Mouse (Mus musculus) cerebellum, postnatal 36 days (tissue): ENCODE data around the gene Gsdme.

ENCODE experiments used
- DNase-seq, 2 experiments: peaks; one replicate each; pipeline ENCODE4 v3.0.0; 2021 to 2022; ENCODE audit warnings: mixed read lengths in 2 of 2

Gsdme gene

DNA sequence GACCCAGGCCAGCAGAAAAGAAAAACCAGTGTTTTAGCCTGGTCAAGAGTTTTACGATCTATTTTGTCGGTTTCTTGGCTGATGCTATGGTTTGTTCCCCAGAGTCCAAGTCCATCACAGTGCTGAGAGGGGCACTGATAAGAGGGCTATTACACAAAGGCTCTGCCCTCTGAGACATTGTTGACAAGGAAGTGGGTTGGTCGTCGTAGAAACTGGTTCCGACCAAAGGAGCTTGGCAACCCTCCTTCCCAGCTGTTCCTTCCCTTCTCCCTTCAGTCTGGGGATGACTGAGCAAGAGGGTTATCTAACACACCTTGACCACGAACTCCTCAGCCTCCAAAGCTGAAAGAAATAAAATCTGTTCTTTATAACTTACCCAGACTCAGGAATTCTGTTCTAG is at the start of gene Gsdme:
TSS of gene Gsdme (minus strand) at position 193 of the 400 bp plus-strand sequence.
- no peak for DNase-seq

DNA sequence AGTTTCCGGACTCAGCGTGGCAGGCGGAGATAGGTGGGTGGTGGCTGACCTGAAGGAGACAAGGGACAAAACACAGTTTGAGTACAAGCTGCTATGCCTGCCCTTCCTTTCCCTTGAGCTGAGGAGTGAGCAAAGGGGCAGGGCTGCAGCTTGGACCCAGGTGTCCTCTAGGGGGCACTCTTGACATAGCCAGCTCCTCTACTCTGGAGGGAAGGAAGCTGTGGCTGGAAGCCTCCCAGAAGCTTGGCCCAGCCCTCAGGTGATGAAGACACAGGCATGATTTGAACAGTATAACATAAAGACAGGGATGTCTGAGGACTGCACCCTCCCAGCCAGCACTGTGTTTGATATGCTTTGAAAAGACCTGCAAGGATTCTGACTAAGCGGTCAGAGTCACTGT is 49.0 kb upstream of the Gsdme start:
- DNase-seq: peak; percentile 82

DNA sequence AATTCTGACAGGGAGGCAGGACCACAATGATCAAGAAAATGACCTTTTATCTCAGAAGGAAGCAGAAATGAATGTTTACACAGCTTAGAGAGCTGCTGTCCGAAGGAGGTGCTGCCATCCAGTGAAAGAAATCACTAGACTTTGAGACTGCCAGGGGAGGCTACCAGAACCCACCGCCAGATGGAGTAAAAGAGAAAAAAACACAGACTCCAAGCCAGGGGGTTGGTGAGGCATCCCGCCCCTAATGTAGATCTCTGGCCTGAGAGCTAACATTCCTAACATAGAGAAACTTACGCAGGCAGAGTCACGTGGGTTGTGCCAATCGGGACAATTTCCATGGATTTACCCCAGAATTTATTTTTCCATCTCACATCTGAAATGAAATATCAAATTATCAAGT is 45.4 kb upstream of the Gsdme start:
- peak in 1 of 2 experiments; percentile 22 for DNase-seq

DNA sequence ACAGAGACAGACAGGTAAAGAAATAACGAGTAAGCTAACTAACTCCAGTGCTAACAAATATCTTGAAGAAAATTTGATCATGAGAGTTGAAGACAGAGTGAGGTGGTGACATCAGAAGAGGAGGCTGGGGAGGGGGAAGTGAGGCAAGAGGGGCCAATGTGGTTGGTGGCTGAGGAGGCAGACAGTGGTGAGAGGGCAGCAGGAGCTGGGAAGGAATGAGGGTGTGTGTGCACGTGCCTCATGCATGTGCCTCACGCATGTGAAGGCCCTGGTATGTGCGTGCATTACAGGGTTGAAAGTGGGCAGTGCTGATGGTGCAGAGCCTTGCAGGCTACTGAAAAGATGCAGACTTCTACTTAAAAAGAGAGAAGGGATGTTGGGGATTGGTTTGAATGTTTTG is 43.0 kb upstream of the Gsdme start:
- DNase-seq: no peak

DNA sequence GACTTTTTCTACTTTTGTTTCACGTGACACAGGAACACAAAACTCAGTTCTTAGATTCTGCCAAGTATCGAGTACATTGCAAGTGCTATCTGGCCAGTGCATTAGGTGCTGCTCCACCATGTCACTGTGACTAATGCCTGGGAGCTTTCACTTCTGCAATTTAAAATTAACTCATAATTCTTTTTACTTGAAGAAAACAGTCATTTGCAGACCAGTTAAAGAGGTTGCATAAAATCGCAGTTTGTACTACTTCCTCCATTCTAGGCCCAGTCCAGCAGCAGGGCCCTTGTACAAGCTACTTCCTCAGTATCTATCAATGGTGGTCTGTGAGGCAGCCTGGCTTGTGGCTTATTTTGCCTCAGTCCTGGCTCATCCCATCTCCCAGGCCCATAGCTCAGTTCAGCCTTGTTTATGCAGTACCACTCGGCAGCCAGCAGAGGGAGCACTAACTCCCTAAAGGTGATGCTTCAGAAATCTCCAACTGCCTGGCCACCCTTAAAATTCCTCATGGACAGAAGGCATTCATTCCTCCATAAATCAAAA is 41.4 kb upstream of the Gsdme start:
- peak; percentile 80 to 86 for DNase-seq

DNA sequence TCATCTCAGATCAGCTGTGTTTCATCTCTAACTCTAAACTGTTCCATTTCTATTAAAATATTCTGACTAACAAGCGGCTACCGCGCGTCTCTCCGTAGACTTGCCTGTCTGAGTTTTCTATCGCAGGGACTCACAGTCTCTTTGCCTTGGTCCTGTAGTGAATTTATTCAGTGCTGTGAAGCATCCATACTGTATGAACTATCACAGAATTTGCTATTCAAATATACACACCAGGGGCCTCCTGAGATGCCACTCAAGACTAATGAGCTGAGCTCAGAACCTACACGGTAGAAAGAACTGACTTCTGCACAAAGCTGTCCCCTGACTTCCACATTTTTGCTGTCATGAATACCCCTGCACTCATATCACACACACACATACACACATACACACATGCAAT is 37.5 kb upstream of the Gsdme start:
- DNase-seq: no peak

DNA sequence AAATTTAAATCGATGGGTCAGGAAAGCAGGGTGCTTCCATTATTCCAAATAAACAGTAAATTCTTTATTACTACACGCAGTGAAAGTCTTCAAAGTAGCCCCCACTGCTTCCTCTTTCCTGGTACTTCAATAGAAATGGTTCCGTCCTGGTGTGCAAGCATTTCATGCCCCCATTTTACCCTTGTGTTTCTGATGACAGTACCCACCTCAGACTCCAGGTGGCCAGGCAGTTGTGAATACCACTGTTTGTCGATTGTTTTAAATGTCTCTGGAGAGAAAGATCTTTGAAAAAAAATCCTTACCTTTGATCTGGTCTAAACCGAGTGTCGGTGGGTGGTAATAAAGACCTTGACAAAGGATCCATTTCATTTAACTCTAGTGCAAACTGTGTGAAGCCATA is 37.0 kb upstream of the Gsdme start:
- DNase-seq: no peak

DNA sequence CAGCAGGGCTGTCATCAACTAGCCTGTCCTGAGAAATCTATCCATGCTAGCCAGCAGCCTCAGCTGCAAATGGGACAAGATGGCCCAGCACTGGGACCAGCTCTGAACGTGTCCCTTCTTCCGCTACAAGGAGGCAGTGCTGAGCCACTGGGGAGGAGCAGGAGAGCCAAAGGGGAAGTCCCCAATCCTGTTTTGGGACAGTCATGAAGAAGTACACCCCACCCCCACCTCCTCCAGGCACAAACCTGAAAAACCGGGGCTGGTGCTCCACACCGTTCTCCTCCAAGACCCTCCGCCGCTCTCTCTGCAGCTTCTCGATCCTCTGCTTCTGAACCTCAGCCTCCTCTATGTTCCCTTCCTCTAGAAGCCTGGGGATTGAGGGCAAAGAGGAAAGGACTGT is 35.4 kb upstream of the Gsdme start:
- no peak for DNase-seq

DNA sequence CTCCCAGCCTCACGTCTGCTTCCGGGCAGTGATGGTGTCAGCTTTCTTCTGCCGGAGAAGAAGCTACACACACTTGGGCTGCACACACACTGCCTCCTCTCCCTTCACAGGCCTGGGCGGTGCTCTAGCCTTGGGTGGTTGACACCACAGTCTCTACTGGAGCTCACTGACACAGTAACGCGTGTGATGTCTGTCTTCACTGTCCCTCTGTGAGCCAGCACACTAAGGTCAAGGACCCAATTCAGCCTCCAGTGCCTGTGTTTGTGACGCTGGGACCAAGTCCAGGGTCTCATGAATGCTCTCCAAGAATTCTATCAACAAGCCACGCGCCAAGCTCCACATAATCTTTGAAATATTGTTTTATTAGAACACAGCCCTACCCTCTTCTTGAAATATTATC is 34.0 kb upstream of the Gsdme start:
- DNase-seq: no peak

DNA sequence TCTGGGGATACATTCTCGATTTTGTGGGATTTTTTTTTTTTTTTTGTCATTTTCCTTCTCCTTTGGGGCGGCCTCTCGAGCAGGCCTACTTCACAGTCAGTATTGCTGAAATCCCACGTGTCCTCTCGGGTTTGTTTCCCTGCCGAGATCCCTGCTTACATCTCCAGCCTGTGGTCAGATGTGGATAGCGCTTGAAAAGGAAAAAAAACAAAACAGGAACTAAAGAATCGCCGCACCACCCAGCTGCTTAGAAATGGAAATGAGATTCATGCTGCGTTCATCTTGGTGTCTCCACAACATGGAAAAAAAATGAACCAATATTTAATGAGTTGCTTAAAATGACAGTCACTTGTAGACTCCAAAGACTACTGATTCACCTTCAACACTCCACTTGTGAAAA is 31.5 kb upstream of the Gsdme start:
- DNase-seq: no peak

DNA sequence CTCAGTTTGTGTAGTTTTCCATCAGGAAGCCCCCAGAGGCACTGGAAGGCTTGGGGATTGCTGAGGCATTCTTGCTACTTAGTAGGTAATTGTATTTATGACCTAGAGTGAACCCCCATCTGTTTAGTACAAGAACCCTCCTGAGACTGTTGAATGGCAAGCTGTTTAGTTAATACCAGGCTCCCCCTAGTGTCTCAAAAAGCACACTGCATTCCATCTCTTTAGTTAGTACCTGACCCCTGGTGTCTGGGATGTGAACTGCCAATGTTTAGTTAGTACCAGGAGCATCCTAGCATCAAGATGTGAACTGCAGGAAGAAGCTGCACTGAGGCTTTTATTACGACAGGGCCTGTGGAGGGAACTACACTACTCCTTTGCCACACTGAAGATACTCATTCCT is 30.5 kb upstream of the Gsdme start:
- DNase-seq: peak; percentile 62 to 84

DNA sequence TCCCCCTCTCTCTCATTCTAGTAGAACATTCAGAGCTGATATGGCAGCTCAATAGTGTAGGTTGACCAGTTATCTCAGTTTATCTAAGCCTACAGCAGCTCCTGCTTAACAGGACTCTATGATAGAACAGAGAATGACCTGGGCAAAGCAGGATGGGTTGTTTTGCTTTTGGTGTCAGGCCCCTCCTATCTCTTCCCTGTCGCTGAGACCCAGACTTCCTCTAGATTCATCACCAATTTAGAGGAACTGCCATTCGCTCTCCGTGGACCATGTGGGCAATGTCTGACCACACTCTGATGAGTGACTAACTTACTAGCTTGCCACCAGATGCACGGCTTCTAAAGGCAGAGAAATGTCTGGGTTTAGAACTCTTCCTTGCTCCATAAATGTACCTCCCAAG is 28.0 kb upstream of the Gsdme start:
- no peak for DNase-seq

DNA sequence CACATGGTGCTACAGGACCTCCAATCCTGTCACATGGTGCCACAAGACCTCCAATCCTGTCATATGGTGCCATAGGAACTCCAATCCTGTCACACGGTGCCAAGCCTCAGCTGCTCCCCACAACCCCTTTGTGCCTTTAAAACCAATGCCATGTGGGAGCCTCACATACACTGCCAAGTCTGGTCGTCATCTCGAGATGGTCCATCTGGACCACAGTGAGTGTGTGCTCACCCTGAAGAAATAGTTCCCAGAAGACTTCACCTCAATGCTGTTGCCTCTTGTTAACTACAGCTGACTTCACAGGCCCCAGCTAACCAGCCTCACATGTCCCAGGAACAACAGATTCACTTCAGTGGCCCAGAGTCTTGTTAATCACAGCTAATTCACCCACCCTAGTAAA is 23.2 kb upstream of the Gsdme start:
- no peak for DNase-seq

DNA sequence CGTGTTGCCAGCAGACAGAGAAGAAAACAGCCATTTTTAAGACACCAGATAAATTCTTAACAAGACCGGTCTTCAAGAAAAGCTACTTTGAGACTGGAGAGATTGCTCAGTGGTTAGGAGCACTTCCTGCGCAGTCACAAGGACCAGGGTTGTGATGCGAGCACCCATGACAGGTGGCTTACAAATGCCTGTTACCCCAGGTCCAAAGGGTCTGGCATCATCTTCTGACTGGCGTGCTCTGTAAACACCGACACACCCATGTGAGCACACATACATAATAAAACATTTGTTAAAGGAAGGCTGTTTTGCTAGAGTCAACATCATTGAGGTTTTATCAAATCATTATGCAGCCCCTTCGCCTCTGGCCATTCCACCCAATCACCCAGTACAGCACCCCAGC is 16.0 kb upstream of the Gsdme start:
- DNase-seq: no peak

DNA sequence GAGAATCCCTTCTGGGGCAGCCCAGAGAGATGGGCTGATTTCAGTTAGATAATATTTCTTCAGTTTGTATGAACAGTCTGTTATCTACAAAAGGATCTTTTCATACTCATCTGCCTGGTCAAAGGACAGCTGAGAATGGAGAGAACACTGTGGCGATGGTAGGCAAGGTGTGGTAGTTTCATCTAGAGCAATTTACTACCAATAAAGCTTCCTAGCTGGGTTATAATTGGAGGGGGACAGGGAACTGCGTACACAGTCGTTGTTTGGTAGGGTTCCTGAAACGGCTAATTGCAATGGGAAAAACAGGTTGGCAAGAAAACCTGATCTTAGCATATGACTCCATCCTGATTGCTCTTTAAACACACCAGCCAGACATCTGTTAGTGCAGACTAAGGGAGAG is 10.3 kb upstream of the Gsdme start:
- DNase-seq: no peak

DNA sequence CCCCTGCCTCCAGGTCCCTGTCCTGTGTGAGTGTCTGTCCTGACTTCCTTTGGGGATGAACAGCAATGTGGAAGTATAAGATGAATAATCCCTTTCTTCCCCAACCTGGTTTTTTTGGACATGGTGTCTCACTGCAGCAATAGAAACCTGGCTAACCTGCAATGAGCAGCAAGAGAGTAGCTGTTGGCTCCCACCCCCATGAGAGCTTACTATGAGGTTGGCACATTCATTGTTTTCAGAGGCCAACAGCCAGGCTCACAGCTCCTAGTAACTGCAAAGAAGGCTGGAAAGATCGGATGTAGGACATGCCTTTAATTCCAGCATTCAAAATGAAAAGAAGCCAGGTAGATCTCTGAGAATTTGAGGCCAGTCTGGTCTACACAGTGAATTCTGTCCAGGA is 9.8 kb upstream of the Gsdme start:
- DNase-seq: no peak

DNA sequence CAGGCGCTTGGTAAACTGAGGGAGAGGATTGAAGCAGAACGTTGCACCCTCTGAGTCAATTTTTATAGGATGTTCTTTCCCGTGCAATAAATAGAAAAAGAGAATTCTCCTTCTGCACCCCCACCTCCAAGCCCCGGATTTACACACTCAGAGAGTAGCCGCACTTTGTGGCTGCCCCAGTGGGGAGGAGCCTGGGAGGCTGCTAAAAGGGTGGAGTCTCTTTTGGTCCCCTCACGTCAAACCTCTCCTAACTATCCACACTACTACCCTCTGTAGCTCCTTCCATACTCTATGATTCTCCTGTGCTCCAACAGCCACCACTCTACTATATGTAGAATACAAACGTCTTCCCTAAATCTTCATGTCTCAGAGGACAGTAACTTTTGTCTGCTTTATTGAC is 1.4 kb downstream of the Gsdme start:
- no peak for DNase-seq

DNA sequence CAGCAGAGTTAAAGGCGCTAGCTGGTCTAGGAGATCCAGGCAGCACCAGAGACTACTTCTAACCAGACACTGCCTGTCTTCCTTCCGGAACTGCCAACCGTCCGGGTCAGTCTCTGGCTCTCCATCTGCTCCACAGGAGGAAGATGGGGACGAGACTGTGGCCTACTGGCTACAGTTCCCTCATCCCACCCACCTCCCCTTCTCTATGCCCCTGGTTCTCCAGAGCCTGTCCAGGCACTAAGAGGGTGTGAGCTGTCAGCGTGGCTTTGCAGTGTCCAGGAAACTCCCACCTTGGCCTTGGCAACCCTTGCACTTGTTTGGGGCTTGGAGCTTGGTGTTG is 1.8 kb downstream of the Gsdme start:
- DNase-seq: no peak

DNA sequence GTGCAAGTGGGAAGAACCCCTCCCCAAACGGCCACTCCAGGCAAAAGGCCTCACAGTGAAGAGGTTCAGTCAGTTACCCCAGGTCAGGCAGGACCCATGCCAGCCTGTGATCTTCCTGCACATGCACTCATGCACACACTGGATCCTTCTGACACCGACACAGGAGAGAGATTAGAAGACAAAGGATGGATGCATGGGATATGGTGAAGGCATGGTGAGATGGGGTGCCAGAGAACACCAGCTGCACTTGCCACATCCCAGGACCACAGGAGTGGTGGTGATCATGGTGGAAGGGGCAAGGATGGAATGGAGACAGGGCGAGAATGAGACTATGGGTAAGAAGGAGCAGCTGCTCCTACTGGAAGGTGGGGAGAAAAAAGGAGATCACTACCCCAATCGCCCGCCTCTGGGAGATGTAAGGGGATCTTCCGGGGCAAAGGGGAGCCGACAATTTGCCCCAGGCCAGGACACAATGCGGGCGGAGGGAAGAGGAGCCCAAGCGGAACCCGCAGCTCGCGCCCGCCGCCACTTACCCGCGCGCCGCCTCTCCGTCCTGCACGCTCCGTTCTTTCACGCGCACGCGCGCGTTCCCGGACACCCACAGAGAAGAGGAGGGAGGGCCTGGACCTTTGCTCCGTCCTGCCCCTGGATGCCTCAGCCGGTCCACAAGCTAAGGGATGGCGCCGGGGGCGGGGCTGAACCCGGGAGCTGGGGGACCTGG is 2.3 kb downstream of the Gsdme start:
- DNase-seq: peak; percentile 89 to 92

DNA sequence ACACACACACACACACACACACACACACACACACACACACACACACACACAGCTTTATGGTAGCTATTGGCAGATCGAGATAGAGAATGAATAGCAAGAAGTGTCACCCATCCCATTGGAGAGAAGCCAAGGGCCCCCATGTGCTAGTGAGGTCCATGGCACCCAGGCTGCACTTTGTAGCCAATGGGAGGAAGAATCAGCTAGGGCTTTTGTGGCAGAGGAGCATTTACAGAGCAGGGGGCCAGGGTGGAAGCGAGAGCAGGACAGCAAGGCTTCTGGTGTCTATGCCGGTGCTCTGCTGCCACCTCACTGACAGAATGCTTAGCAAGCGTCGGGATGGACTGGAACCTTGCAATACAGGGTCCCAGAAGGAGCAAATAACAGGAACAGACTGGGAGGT is 8.3 kb downstream of the Gsdme start:
- no peak for DNase-seq

DNA sequence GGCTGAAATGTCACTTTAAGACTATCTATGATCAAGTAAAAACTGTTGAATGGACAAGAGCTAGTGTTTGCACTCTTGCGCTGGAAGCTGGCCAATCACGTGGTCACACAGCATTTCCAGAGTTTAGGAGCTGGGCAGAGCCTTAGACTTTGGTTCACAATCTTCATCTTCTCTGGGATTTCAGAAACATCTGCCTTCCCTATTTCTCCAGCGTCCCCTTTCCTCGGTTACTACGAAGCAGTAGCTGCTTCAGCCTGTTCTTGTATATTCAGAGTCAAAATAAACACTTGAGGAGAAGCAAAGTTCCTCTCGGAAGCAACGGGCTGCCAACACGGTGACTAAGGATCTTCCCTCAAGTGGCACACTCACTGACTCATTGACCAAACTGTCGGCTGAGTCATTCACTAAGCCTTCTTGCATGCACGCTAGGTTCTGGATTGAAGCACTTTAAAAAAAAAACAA is 8.9 kb downstream of the Gsdme start:
- peak in 1 of 2 experiments; percentile 16 for DNase-seq

DNA sequence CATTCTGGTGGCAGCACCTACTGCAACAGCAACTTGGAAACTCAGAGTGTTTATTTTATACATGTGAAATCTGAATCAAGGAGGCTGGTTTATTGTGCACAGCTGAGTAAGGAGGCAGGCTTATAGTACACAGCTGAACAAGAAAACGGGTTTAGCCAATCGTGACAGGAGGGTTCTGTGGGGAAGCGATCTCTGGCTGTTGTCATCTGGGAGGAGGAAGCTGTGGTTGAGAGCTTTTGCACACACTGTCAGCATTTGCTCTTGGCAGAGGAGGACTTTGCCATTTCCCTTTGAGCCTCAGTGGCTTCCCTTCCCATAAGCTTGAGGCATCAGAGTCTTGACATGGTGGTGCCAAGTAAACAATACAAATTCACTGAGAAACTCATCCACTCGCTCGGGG is 11.0 kb downstream of the Gsdme start:
- no peak for DNase-seq

DNA sequence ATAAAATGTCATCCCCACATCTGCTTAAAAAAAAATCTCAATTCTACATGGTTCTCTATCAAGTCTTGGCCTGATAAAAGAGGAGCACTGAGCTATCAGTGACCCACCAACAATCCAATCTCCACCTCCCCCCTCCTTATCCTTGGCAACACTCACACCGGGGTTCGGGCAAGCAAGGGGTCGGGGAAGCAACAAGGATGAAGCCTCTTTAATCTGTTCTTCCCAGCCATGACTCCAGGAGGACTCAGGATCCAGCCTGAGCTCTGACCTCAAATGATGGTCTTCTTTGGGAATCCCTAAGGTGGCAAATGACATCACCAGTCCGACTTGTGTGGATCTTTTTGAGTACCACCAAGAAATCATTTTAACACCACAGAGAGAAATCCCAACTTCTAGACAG is 15.9 kb downstream of the Gsdme start:
- no peak for DNase-seq

DNA sequence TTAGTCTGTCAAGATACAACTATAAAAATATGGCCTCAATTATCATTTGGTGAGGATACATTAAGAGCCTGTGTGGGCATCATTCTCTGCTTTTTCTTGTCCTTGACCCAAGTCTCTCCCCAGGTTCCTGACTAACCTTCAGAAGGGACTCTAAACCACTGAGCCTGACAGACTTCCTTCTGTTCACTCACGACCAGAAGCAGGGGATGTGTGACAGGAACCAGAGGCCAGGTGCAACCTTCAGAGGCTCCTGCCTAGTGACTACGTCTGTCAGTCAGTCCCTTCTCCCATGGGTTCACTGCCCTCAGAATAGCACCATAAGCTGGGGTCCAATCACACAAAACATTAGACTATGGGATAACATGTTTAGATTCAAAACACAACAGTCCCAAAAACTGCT is 16.3 kb downstream of the Gsdme start:
- no peak for DNase-seq

DNA sequence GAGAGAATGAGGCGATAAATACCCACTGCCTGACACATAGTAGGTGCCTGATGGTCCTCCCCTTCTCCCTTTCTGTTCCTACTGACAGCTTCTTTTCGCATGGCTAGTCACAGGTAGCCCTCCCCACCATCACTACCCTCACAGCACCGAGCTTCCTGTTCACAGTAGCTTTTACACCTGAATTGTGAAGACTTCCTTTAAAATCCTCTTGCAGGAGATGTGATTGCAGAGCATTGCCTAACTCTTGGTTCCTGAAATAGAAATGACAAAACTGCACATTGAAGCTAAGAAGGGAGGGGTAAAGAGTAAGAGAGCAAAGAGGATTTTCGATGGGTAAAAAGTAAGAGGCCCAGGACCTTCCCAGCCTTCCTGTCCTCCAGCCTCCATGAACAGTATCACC is 18.7 kb downstream of the Gsdme start:
- DNase-seq: no peak
